Mouse (Mus musculus): ENCODE data around the gene Lama4.

Gene Lama4

GRCm38 (mm10) chr10:38994719-38995450, 29.6 kb downstream of the Lama4 start:
- in situ Hi-C loops (cut with MseI, MboI): no loop called here

DNA sequence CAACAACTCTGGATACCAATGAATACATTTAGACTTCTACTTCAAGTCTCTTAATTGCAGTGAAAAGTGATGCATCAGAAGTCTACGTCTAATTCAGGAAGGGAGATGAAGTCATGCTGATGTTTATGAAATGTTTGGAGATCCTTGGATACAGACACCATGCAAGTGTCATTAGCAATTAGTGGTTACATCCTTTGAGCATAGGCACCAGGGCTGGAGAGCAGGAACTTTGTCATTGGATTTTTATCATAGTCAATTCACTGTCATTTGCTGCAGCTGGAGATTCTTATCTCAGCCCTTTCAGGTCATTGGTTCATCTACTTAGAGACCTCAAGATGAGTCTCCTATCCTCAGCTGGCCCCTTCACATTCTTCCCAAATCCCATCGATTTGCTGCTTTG, 30.6 kb downstream of the Lama4 start:
- in situ Hi-C loops (cut with MseI, MboI): no loop called here

DNA sequence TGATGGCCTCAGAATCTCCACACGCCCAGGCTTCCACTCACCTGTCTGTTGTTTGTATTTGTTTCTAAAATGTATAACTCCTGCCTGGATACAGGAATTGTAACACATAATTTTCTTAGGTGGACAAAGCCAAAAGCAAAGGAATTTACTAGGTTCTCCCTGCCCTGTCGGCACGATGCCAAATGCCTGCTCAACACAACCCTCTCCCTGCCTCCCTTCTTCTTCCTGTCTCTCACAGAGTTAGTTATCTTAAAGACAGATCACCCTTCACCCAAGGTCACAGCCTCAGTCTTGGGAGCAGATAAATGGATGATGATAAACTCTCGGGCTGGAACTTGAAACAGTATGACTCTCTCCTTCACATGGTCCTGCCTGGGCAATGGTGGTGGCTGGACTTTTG, 35.6 kb downstream of the Lama4 start:
- in situ Hi-C loops (cut with MseI, MboI): no loop called here

DNA sequence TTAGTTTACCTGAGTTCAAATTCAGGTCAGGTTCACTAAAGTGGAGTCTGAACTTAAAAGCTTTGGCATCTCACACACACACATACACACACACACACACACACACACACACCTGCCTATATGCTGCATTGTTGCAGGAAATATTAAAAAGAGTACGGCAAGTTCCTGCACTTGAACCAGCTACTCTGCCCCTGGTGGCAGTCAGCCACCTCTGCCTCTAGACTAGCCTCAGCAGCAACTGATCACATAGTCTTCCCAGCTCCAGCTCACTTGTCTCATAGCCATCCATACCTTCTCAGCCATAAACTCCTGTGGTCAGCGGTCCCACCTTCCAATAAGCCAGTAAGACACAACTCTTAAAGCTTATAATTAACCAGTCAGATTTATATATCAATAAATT, 37.2 kb downstream of the Lama4 start:
- in situ Hi-C loops (cut with MseI, MboI): no loop called here

- in situ Hi-C loops (cut with MseI, MboI): no loop called here
Observed at GRCm38 (mm10) chr10:39003520-39003919, 38.2 kb downstream of the Lama4 start.

DNA sequence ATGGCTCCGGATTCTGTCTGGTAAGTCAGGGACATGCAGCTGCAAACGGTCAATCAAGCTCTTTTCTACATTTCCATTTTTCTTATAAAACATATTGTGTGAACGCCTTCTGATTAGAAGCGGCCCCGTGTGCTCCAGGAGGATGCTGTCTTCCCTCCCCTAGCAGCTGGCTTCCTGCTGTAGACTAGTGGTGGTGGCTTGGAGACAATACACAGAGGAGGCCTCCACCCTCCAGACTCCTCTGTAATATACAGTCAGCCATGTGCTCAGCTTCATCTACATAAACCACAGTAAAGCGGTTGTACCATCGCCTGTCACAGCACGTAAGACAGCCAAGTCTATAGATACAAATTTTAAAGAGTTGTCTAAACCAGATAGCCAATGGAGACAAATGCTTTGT, 40.2 kb downstream of the Lama4 start:
- in situ Hi-C loops (cut with MseI, MboI): no loop called here

DNA sequence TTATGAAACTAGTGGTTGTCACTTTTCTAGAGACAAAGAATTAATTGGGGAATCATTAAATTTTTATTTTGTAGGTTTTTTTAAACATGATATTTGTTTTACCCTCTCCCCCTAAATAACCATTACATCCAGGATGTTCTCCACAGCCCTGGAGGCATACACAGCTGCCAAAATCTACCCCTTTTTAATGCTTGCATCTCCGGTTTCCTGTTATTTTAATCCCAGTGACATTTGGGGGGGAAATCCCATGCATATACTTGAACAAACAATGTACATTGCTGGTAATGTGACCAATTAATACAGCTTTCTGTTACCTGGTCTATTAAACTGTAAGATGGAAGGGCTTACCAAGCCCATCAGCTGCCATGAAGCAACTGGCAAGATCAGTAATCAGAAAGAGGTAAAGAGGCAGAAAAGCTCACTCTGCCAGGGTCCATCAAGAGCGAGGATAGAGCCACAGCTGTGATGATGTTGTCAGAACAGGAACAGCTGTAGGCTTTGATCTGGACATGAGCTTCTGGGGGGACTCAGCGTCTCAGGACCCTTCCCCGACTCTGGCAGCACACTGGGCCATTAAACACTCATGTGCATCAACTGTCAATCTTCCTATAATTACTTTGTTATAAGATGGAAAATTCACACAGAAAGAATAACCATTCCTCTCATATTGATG, 41.3 kb downstream of the Lama4 start:
- in situ Hi-C loops (cut with MseI, MboI): no loop called here

GRCm38 (mm10) chr10:39014836-39015235, 49.5 kb downstream of the Lama4 start:
- in situ Hi-C loops (cut with MseI, MboI): no loop called here

- in situ Hi-C loops (cut with MseI, MboI): no loop called here
Observed at GRCm38 (mm10) chr10:39017986-39018385, 52.7 kb downstream of the Lama4 start.

- in situ Hi-C loops (cut with MseI, MboI): no loop called here
Observed at GRCm38 (mm10) chr10:39018635-39019034, 53.3 kb downstream of the Lama4 start.

DNA sequence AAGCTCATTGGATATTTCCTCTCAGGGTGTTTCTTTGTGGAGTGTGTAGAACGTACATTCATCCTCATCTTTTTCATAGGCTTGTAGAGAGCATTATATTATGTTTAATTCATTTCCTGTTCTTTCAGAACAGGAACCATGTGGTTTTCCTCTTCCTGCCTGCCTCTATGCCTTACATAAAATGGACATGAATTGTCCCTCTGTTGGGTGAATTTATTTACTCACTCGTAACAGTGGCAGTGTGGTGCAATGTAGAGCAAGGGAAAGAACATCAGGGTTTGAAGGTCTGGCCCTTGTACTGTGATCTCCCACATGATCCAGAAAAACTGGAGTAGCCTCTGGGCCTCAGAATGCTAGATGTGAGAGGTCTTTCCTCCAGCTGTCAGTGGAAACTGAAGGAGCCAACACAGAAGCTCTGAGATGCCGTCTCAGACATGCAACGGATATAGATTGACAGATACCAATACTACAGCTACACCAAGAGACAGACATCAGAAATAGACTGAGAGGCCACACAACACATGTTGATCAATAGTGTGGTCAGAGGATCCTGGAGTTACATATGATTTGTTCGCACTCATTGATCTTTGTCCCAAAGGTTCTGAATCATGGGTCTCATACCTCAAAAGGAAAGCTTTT, 58.4 kb downstream of the Lama4 start:
- in situ Hi-C loops (cut with MseI, MboI): no loop called here

GRCm38 (mm10) chr10:39026529-39026928, 61.2 kb downstream of the Lama4 start:
- in situ Hi-C loops (cut with MseI, MboI): no loop called here

DNA sequence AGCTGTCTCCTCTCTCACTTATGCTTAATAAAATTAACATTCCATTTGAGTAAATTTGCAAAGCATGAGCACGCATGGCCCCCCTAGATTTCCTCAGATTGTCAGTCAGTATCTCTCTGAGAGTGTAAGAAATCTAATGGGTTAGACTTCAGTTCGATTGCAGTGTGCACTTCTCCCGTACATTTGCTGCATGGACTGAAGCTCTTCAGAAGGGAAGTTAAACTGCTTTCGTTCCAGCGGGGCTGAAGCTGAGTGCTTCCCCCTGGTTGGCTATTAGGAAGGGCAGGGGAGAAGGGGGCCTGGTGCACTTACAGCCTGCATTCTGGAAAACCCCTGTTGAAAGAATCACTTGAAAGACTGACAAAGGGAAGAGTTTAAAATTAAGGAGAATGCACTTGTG, 61.7 kb downstream of the Lama4 start:
- in situ Hi-C loops (cut with MseI, MboI): no loop called here

DNA sequence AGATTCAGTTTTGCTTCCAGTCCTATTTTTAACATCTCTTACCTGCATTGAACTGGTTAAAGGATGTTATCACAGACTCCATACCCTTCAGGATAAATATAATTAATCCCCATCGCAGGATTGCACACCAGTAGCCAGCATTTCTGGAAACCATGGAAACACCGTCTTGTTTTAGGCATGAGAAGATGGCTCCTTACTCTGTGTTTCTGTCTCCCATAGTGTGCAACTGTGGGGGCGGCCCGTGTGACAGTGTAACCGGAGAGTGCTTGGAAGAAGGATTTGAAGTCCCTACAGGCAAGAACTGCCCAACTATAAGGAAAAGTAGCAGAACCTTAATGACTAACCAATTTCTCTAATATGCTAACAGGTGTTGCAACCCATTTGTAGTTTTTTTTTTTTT, 63.1 kb downstream of the Lama4 start:
- in situ Hi-C loops (cut with MseI, MboI): no loop called here

- in situ Hi-C loops (cut with MseI, MboI): no loop called here
Observed at GRCm38 (mm10) chr10:39029297-39030147, 64.2 kb downstream of the Lama4 start.

DNA sequence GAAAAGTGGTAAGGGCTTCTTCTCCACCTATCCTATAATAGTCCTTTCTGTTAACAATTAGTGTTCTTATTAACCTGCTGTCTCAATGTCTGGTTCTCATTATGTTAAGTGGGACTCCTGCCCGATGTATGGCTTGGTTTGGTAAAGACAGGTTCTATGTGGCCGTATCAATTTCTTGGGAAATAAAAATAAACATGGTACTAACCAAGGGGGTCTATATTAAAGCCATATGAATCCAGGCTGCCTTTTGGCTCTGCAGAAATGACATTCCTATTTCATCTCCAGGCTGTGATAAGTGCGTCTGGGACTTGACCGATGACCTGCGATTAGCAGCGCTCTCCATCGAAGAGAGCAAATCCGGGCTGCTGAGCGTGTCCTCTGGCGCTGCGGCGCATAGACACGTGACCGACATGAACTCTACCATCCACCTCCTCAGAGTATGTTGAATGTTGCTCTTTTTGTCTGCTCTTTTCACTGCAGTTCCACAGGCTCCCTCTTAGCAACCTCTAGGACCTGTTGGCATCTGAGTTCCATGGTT, 64.9 kb downstream of the Lama4 start:
- in situ Hi-C loops (cut with MseI, MboI): no loop called here

GRCm38 (mm10) chr10:39039564-39039963, 74.2 kb downstream of the Lama4 start:
- in situ Hi-C loops (cut with MseI, MboI): loop anchor here in 1 of 2 experiments (5.0 kb wide), 1 partner anchor 162 kb away; no protein-coding TSS in a partner anchor

- in situ Hi-C loops (cut with MseI, MboI): loop anchor here in 1 of 2 experiments (10.0 kb wide), 1 partner anchor 165 kb away; no protein-coding TSS in a partner anchor
Observed at GRCm38 (mm10) chr10:39040026-39040425, 74.7 kb downstream of the Lama4 start.

DNA sequence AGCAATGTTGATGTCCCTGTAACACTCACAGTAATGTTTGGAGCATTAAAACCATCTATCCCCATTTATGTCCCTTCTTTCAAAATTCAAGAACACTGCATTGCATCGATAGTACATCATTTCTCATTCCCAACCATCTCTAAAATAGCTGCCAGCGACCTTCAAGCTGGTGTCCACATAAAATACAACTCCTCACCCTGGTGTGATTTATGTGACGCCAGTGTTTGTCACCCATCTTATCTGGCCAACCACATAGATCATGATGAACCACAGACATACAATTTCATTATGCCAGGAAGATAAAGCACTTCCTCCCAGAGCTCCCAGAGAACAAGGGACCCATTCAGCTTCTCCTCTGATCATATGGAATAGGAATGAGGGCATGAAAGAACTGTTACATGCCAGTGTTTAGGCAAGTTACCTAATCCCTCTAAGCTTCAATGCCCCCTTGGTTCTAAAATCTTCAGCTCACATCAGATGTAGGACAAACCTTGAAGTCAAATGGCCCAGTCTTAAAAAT, 79.2 kb downstream of the Lama4 start:
- in situ Hi-C loops (cut with MseI, MboI): loop anchor here in 1 of 2 experiments (10.0 kb wide), 1 partner anchor 170 kb away; no protein-coding TSS in a partner anchor

- in situ Hi-C loops (cut with MseI, MboI): loop anchor here in 1 of 2 experiments (10.0 kb wide), 1 partner anchor 170 kb away; no protein-coding TSS in a partner anchor
Observed at GRCm38 (mm10) chr10:39045111-39045510, 79.8 kb downstream of the Lama4 start.

DNA sequence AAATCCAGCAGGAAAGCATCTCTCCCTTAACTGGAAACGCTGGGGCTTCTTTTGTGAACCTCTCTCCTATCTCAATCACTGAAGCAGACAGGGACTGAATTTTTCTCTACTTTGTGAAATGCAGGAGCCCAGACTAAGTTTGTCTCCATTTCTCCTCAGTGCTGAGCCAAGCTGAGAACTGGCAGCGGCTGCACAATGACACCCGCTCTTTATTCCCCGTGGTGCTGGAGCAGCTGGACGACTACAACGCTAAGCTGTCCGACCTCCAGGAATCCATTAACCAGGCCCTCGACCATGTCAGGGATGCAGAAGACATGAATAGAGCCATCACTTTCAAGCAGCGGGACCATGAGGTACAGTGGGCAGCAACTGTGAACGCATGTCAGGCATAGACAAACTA, 82.5 kb downstream of the Lama4 start:
- in situ Hi-C loops (cut with MseI, MboI): loop anchor here in 1 of 2 experiments (10.0 kb wide), 1 partner anchor 173 kb away; no protein-coding TSS in a partner anchor
